Mouse (Mus musculus) adrenal gland, postnatal 10 days (tissue): ENCODE measurements around the gene Wwp2. TPM values are rescaled to one million over a fixed set of nuclear protein-coding genes. Genes with fewer than 3 reads are reported as not detected.

Experiments used
- DNase-seq: peaks from one replicate; pipeline ENCODE4 v3.0.0; 2021; ENCODE audit warnings: mixed read lengths
- total RNA-seq, 2 experiments: library from RNA; stranded (reverse); gene quantifications; 2 replicates each; pipeline ENCODE4 v1.2.3; 2021

The Wwp2 gene
- total RNA-seq, 2 experiments from 2014 or later, result 36.7 to 39.7 TPM

- DNase-seq, result no peak
Observed at GRCm38 (mm10) chr8:107510766-107511165, 74.6 kb downstream of the Wwp2 start.

GRCm38 (mm10) chr8:107513249-107513648, 77.1 kb downstream of the Wwp2 start:
- no peak for DNase-seq

- peak; percentile 15 for DNase-seq
Observed at GRCm38 (mm10) chr8:107514949-107515721, 79.0 kb downstream of the Wwp2 start.

GRCm38 (mm10) chr8:107518726-107519125, 82.6 kb downstream of the Wwp2 start:
- DNase-seq, result no peak

GRCm38 (mm10) chr8:107519860-107520259, 83.7 kb downstream of the Wwp2 start:
- peak; percentile 33 for DNase-seq

- no peak for DNase-seq
Observed at GRCm38 (mm10) chr8:107521788-107522554, 85.8 kb downstream of the Wwp2 start.

GRCm38 (mm10) chr8:107522555-107522833, 86.3 kb downstream of the Wwp2 start:
- DNase-seq, result no peak

- DNase-seq, result no peak
Observed at GRCm38 (mm10) chr8:107524535-107524934, 88.4 kb downstream of the Wwp2 start.

- DNase-seq, result no peak
Observed at GRCm38 (mm10) chr8:107528786-107529185, 92.6 kb downstream of the Wwp2 start.

- DNase-seq, result no peak
Observed at GRCm38 (mm10) chr8:107537472-107537871, 101.3 kb downstream of the Wwp2 start.

GRCm38 (mm10) chr8:107540623-107541022, 104.5 kb downstream of the Wwp2 start:
- no peak for DNase-seq

GRCm38 (mm10) chr8:107541369-107541768, 105.2 kb downstream of the Wwp2 start:
- no peak for DNase-seq

- peak; percentile 15 for DNase-seq
Observed at GRCm38 (mm10) chr8:107542151-107542550, 106.0 kb downstream of the Wwp2 start.

GRCm38 (mm10) chr8:107543714-107544113, 107.5 kb downstream of the Wwp2 start:
- no peak for DNase-seq

- no peak for DNase-seq
Observed at GRCm38 (mm10) chr8:107544211-107544610, 108.0 kb downstream of the Wwp2 start.

- no peak for DNase-seq
Observed at GRCm38 (mm10) chr8:107544651-107545174, 108.5 kb downstream of the Wwp2 start.

- DNase-seq, result no peak
Observed at GRCm38 (mm10) chr8:107545621-107546152, 109.5 kb downstream of the Wwp2 start.

- no peak for DNase-seq
Observed at GRCm38 (mm10) chr8:107546154-107546553, 110.0 kb downstream of the Wwp2 start.

- DNase-seq, result no peak
Observed at GRCm38 (mm10) chr8:107546817-107547216, 110.7 kb downstream of the Wwp2 start.

- DNase-seq, result no peak
Observed at GRCm38 (mm10) chr8:107552234-107552633, 116.1 kb downstream of the Wwp2 start.

- no peak for DNase-seq
Observed at GRCm38 (mm10) chr8:107555231-107555630, 119.1 kb downstream of the Wwp2 start.

- DNase-seq, result no peak
Observed at GRCm38 (mm10) chr8:107556511-107556936, 120.4 kb downstream of the Wwp2 start.
